8 mouse cellular contexts compared by ENCODE assay signal in genomic region chr7:130645332-130645993, GRCm38 (mm10).
A peak's percentile ranks its signal among the peaks of the same experiment; 100 is the strongest.
DNase-seq lines count a peak whose midpoint lies in the region; ATAC-seq and TF ChIP-seq lines count a peak whose summit lies in the region.

No protein-coding gene starts in this region.

- H3K4me3 ChIP-seq in heart, embryonic 10.5 days: peak overlapping the region; percentile 75
- H3K4me3 ChIP-seq in CH12.LX (replicated peaks in 1 of 3; ENCODE audit: low read depth in 2 of 3, low read length in 2 of 3, poor library complexity in 1 of 3): peak overlapping the region in 1 of 3 experiments; percentile 31
- peak overlapping the region; percentile 64 for H3K4me3 ChIP-seq in kidney, embryonic 16.5 days (ENCODE audit: low read length)
- H3K4me3 ChIP-seq in midbrain, embryonic 14.5 days (replicated peaks; ENCODE audit: low read depth, low read length): peak overlapping the region; percentile 47

- peak; percentile 57 for ATAC-seq in kidney, embryonic 16.5 days (ENCODE audit: low FRiP score, low TSS enrichment)
- ATAC-seq in midbrain, embryonic 14.5 days (ENCODE audit: low FRiP score, low TSS enrichment): no peak

- no peaks in the 10 kb centered on the region for H3K27me3 ChIP-seq in heart, embryonic 10.5 days (ENCODE audit: insufficient read depth, poor library complexity, severe bottlenecking)
- peaks cover 95% of the 10 kb centered on the region for H3K27me3 ChIP-seq in CH12.LX (replicated peaks)
- no peaks in the 10 kb centered on the region for H3K27me3 ChIP-seq in kidney, embryonic 16.5 days (ENCODE audit: insufficient read depth, low read length)
- peaks cover 4% of the 10 kb centered on the region; the same call in 1 of the 2 replicates for H3K27me3 ChIP-seq in midbrain, embryonic 14.5 days (ENCODE audit: control insufficient read depth, insufficient read depth, low read length)

- TF ChIP-seq RAD21 in CH12.LX (IDR thresholded peaks at IDR 0.05; ENCODE audit: low read depth, low read length): no peak

- TF ChIP-seq EP300 in CH12.LX (IDR thresholded peaks at IDR 0.05; ENCODE audit: low read length): no peak

- peak overlapping the region; percentile 82 for H3K4me2 ChIP-seq in CH12.LX (ENCODE audit: insufficient read depth, low read depth, poor library complexity, severe bottlenecking)
- H3K4me2 ChIP-seq in kidney, embryonic 16.5 days (replicated peaks; ENCODE audit: low read depth, low read length): peak overlapping the region; percentile 94
- peak overlapping the region; percentile 95 for H3K4me2 ChIP-seq in midbrain, embryonic 14.5 days (ENCODE audit: low read length)

- TF ChIP-seq CTCF in CH12.LX (conservative IDR thresholded peaks at IDR 0.05 in 1 of 2, IDR thresholded peaks at IDR 0.05 in 1 of 2; ENCODE audit: low read depth in 2 of 2, low read length in 2 of 2): no peak

- dilution Hi-C loops in CH12.LX (cut with MboI; ENCODE audit: extremely low pct_ligation_motif_present, extremely low pct_unique_long_range_greater_than_20kb, low sequenced_read_pairs): no loop called here

- H3K9ac ChIP-seq in CH12.LX (ENCODE audit: insufficient read depth, low read depth): no peak overlapping the region
- peak overlapping the region; percentile 86 for H3K9ac ChIP-seq in kidney, embryonic 16.5 days (replicated peaks; ENCODE audit: low read length)
- H3K9ac ChIP-seq in midbrain, embryonic 14.5 days (replicated peaks; ENCODE audit: low read length): peak overlapping the region; percentile 51

- H3K79me2 ChIP-seq in CH12.LX (replicated peaks; ENCODE audit: control insufficient read depth, extremely low read depth, insufficient read depth, poor library complexity, severe bottlenecking): no peaks in the 10 kb centered on the region

- H3K36me3 ChIP-seq in heart, embryonic 10.5 days: no peaks in the 10 kb centered on the region
- H3K36me3 ChIP-seq in CH12.LX (replicated peaks in 1 of 2; ENCODE audit: control insufficient read depth in 1 of 2, insufficient read depth in 1 of 2, low read length in 1 of 2): no peaks in the 10 kb centered on the region
- H3K36me3 ChIP-seq in kidney, embryonic 16.5 days (ENCODE audit: insufficient read depth, low read length): no peaks in the 10 kb centered on the region
- H3K36me3 ChIP-seq in midbrain, embryonic 14.5 days (ENCODE audit: control insufficient read depth, insufficient read depth, low read length): no peaks in the 10 kb centered on the region

- in situ Hi-C loops in CH12.LX (cut with MboI; ENCODE audit: low pct_ligation_motif_present, low pct_unique_long_range_greater_than_20kb, low sequenced_read_pairs): no loop called here

- WGBS in heart, embryonic 10.5 days: 8% methylated on average over 15 of the region's 15 CpGs
- 5% methylated on average over 15 of the region's 15 CpGs for WGBS in kidney, embryonic 16.5 days
- 18% methylated on average over 15 of the region's 15 CpGs for WGBS in midbrain, embryonic 14.5 days

- no peaks in the 10 kb centered on the region for H3K9me3 ChIP-seq in heart, embryonic 10.5 days
- H3K9me3 ChIP-seq in CH12.LX (replicated peaks; ENCODE audit: low read length): no peaks in the 10 kb centered on the region
- no peaks in the 10 kb centered on the region for H3K9me3 ChIP-seq in kidney, embryonic 16.5 days (ENCODE audit: low read length)
- no peaks in the 10 kb centered on the region for H3K9me3 ChIP-seq in midbrain, embryonic 14.5 days (ENCODE audit: control insufficient read depth, low read length)

- H3K27ac ChIP-seq in heart, embryonic 10.5 days: peak overlapping the region; percentile 98
- no peak overlapping the region for H3K27ac ChIP-seq in CH12.LX (ENCODE audit: insufficient read depth, low read depth)
- peak overlapping the region; percentile 86 for H3K27ac ChIP-seq in kidney, embryonic 16.5 days (ENCODE audit: low read length)
- H3K27ac ChIP-seq in midbrain, embryonic 14.5 days (replicated peaks; ENCODE audit: low read depth, low read length): no peak overlapping the region

- TF ChIP-seq POLR2A in CH12.LX (IDR thresholded peaks at IDR 0.05; ENCODE audit: low read depth, low read length): no peak

- no peak for DNase-seq in heart, embryonic 10.5 days (ENCODE audit: low spot score)
- no peak for DNase-seq in heart, adult 9 months (ENCODE audit: low spot score in 2 of 2)
- DNase-seq in CH12.LX (ENCODE audit: extremely low read depth): no peak
- peak; percentile 59 for DNase-seq in fibroblast of lung, adult 2 months (ENCODE audit: low read depth)
- DNase-seq in midbrain, embryonic 14.5 days: no peak
- no peak for DNase-seq in frontal cortex, adult 2 months (ENCODE audit: extremely low spot score in 1 of 2, low spot score in 1 of 2)
- DNase-seq in layer of hippocampus, adult 9-10 months (ENCODE audit: low spot score): no peak

- peaks cover 52% of the 10 kb centered on the region for H3K4me1 ChIP-seq in heart, embryonic 10.5 days
- no peaks in the 10 kb centered on the region; a peak in 1 of 4 replicates for H3K4me1 ChIP-seq in CH12.LX (ENCODE audit: control insufficient read depth in 1 of 2, insufficient read depth in 2 of 2)
- H3K4me1 ChIP-seq in kidney, embryonic 16.5 days (ENCODE audit: insufficient read depth, low read length): peaks cover 30% of the 10 kb centered on the region
- peaks cover 20% of the 10 kb centered on the region for H3K4me1 ChIP-seq in midbrain, embryonic 14.5 days (ENCODE audit: control insufficient read depth, insufficient read depth, low read length)

TF ChIP-seq in CH12.LX, 34 proteins besides CTCF, POLR2A, EP300 and RAD21:
- TF ChIP-seq ZNF384 (IDR thresholded peaks at IDR 0.05; ENCODE audit: low read depth, low read length): peak; percentile 42; the same call in 1 of the 2 replicates
- no peak for TF ChIP-seq MYC (IDR thresholded peaks at IDR 0.05; ENCODE audit: low read depth, low read length)

Comparison
In these comparisons a context has a peak if more than half of its experiments do, and no peak if none do; other contexts are left out.
1. H3K27ac ChIP-seq: peak in heart, embryonic 10.5 days (single experiment) and kidney, embryonic 16.5 days (single experiment); none in CH12.LX (single experiment) and midbrain, embryonic 14.5 days (single experiment).
2. Peak in every context shown above with its lines, with median percentiles within 50 percentile points of each other: H3K4me2 ChIP-seq.